Mouse (Mus musculus) midbrain, embryonic 15.5 days (tissue): ENCODE data around the gene Dnal4. TPM values are rescaled to one million over a fixed set of nuclear protein-coding genes. Genes with fewer than 3 reads are reported as not detected.

Experiments used
- ATAC-seq: fragments of 200-750 bp; cut with Nextera tagmentation; replicated peaks from 2 replicates; pipeline ENCODE4 v1.8.0; 2017; ENCODE audit warnings: moderate TSS enrichment
- H3K27ac ChIP-seq: fragments of 300-500 bp; sonication (generic); 2 replicates; pipeline ENCODE4 v1.5.1; 2015; ENCODE audit warnings: mild to moderate bottlenecking, inconsistent platforms
- H3K27me3 ChIP-seq: fragments of 300-500 bp; sonication (generic); replicated peaks from 2 replicates; pipeline ENCODE4 v1.6.1; 2015; ENCODE audit warnings: inconsistent platforms
- H3K36me3 ChIP-seq: fragments of 300-500 bp; sonication (generic); replicated peaks from 2 replicates; pipeline ENCODE4 v1.6.1; 2015; ENCODE audit warnings: inconsistent platforms
- H3K4me1 ChIP-seq: fragments of 300-500 bp; sonication (generic); 2 replicates; pipeline ENCODE4 v1.6.1; 2015; ENCODE audit warnings: inconsistent platforms
- H3K4me2 ChIP-seq: fragments of 300-500 bp; sonication (generic); 2 replicates; pipeline ENCODE4 v1.6.1; 2015; ENCODE audit warnings: inconsistent platforms, mild to moderate bottlenecking, moderate library complexity
- H3K4me3 ChIP-seq: fragments of 300-500 bp; sonication (generic); 2 replicates; pipeline ENCODE4 v1.5.1; 2015; ENCODE audit warnings: mild to moderate bottlenecking, inconsistent platforms
- H3K9ac ChIP-seq: fragments of 300-500 bp; sonication (generic); 2 replicates; pipeline ENCODE4 v1.6.1; 2015; ENCODE audit warnings: mild to moderate bottlenecking, inconsistent platforms
- H3K9me3 ChIP-seq: fragments of 300-500 bp; sonication (generic); 2 replicates; pipeline ENCODE4 v1.6.1; 2016; ENCODE audit warnings: inconsistent platforms
- WGBS: fragments of 180-500 bp; shearing (Covaris S2); methylation state at CpG from one replicate; pipeline ENCODE4 v1.1.7; 2015; ENCODE audit warnings: mixed read lengths; 5-methylcytosine and 5-hydroxymethylcytosine counted together
- polyA plus RNA-seq: library from polyadenylated mRNA; unstranded; fragments of >200 nt; fragmentation: Nextera tagmentation; extraction: Ambion mirVana; gene quantifications from 2 replicates; pipeline ENCODE4 v1.2.1, GENCODE M21; 2015

Dnal4 gene
- polyA plus RNA-seq, 1 experiment from 2014 or later: 80.6 TPM

- Histone ChIP-seq H3K27ac (no peak overlapping the region), H3K4me1 (peaks cover 19% of the 10 kb centered on the region), H3K36me3 (peaks cover 3% of the 10 kb centered on the region; the same call in 1 of the 2 replicates), H3K27me3 (no peaks in the 10 kb centered on the region), H3K4me2 (no peak overlapping the region), H3K9me3 (no peaks in the 10 kb centered on the region), H3K4me3 (no peak overlapping the region), H3K9ac (no peak overlapping the region)
- ATAC-seq: no peak
- 52% methylated on average over 6 of the region's 6 CpGs for WGBS
These were observed 9.3 kb downstream of the Dnal4 start for GRCm38 (mm10) chr15:79768302-79768701.

GRCm38 (mm10) chr15:79767327-79767961 lies 10.2 kb downstream of the Dnal4 start:
- Histone ChIP-seq H3K9ac (no peak overlapping the region), H3K36me3 (peaks cover 12% of the 10 kb centered on the region), H3K9me3 (no peaks in the 10 kb centered on the region), H3K4me3 (no peak overlapping the region), H3K4me1 (peaks cover 11% of the 10 kb centered on the region), H3K27ac (no peak overlapping the region), H3K4me2 (no peak overlapping the region), H3K27me3 (no peaks in the 10 kb centered on the region)
- 91% methylated on average over 16 of the region's 16 CpGs for WGBS
- no peak for ATAC-seq

GRCm38 (mm10) chr15:79766586-79767071 lies 11.0 kb downstream of the Dnal4 start:
- Histone ChIP-seq H3K27me3 (no peaks in the 10 kb centered on the region), H3K4me3 (no peak overlapping the region), H3K4me1 (peaks cover 8% of the 10 kb centered on the region), H3K9me3 (no peaks in the 10 kb centered on the region), H3K4me2 (no peak overlapping the region), H3K9ac (no peak overlapping the region), H3K27ac (no peak overlapping the region), H3K36me3 (peaks cover 13% of the 10 kb centered on the region)
- ATAC-seq: no peak
- 84% methylated on average over 10 of the region's 10 CpGs for WGBS

- Histone ChIP-seq H3K4me1 (peaks cover 3% of the 10 kb centered on the region), H3K9ac (no peak overlapping the region), H3K27me3 (no peaks in the 10 kb centered on the region), H3K27ac (no peak overlapping the region), H3K9me3 (no peaks in the 10 kb centered on the region), H3K4me2 (no peak overlapping the region), H3K4me3 (no peak overlapping the region), H3K36me3 (peaks cover 13% of the 10 kb centered on the region)
- ATAC-seq: no peak
- 77% methylated on average over 9 of the region's 10 CpGs for WGBS
These were observed 11.5 kb downstream of the Dnal4 start for GRCm38 (mm10) chr15:79766168-79766567.

GRCm38 (mm10) chr15:79765361-79765760 lies 12.3 kb downstream of the Dnal4 start:
- WGBS: 79% methylated on average over 2 of the region's 2 CpGs
- Histone ChIP-seq H3K4me2 (no peak overlapping the region), H3K36me3 (peaks cover 13% of the 10 kb centered on the region), H3K4me1 (no peaks in the 10 kb centered on the region; the same call in 1 of the 2 replicates), H3K9me3 (no peaks in the 10 kb centered on the region), H3K9ac (no peak overlapping the region), H3K27ac (no peak overlapping the region), H3K27me3 (no peaks in the 10 kb centered on the region), H3K4me3 (no peak overlapping the region)
- no peak for ATAC-seq

- H3K4me3 ChIP-seq: no peak overlapping the region
- H3K4me1 ChIP-seq: no peaks in the 10 kb centered on the region; the same call in 1 of the 2 replicates
- WGBS: 89% methylated on average over 11 of the region's 11 CpGs
- H3K27me3 ChIP-seq: no peaks in the 10 kb centered on the region
- ATAC-seq: no peak
- H3K27ac ChIP-seq: no peak overlapping the region
- H3K9ac ChIP-seq: no peak overlapping the region
- peaks cover 13% of the 10 kb centered on the region for H3K36me3 ChIP-seq
- no peak overlapping the region for H3K4me2 ChIP-seq
- no peaks in the 10 kb centered on the region for H3K9me3 ChIP-seq
These were observed 12.9 kb downstream of the Dnal4 start for GRCm38 (mm10) chr15:79764539-79765267.

GRCm38 (mm10) chr15:79763601-79764246 lies 13.9 kb downstream of the Dnal4 start:
- no peaks in the 10 kb centered on the region; the same call in 1 of the 2 replicates for H3K4me1 ChIP-seq
- 89% methylated on average over 7 of the region's 7 CpGs for WGBS
- no peaks in the 10 kb centered on the region for H3K27me3 ChIP-seq
- H3K36me3 ChIP-seq: peaks cover 13% of the 10 kb centered on the region
- H3K4me3 ChIP-seq: no peak overlapping the region
- ATAC-seq: no peak
- H3K9me3 ChIP-seq: no peaks in the 10 kb centered on the region
- no peak overlapping the region for H3K4me2 ChIP-seq
- H3K9ac ChIP-seq: no peak overlapping the region
- H3K27ac ChIP-seq: no peak overlapping the region

GRCm38 (mm10) chr15:79763001-79763400 lies 14.6 kb downstream of the Dnal4 start:
- no peak overlapping the region for H3K4me2 ChIP-seq
- no peaks in the 10 kb centered on the region for H3K27me3 ChIP-seq
- 92% methylated on average over 9 of the region's 9 CpGs for WGBS
- H3K36me3 ChIP-seq: peaks cover 13% of the 10 kb centered on the region
- H3K27ac ChIP-seq: no peak overlapping the region
- no peak overlapping the region for H3K9ac ChIP-seq
- no peaks in the 10 kb centered on the region; the same call in 1 of the 2 replicates for H3K4me1 ChIP-seq
- H3K4me3 ChIP-seq: no peak overlapping the region
- no peaks in the 10 kb centered on the region for H3K9me3 ChIP-seq
- ATAC-seq: no peak

- Histone ChIP-seq H3K4me3 (no peak overlapping the region), H3K27me3 (no peaks in the 10 kb centered on the region), H3K27ac (no peak overlapping the region), H3K36me3 (peaks cover 13% of the 10 kb centered on the region), H3K4me2 (no peak overlapping the region), H3K9ac (no peak overlapping the region), H3K9me3 (no peaks in the 10 kb centered on the region), H3K4me1 (peaks cover 3% of the 10 kb centered on the region; the same call in 1 of the 2 replicates)
- 89% methylated on average over 6 of the region's 6 CpGs for WGBS
- ATAC-seq: no peak
These were observed 16.7 kb downstream of the Dnal4 start for GRCm38 (mm10) chr15:79760956-79761355.

GRCm38 (mm10) chr15:79757118-79757517 lies 20.5 kb downstream of the Dnal4 start:
- peaks cover 3% of the 10 kb centered on the region; the same call in 1 of the 2 replicates for H3K4me1 ChIP-seq
- no peak overlapping the region for H3K27ac ChIP-seq
- ATAC-seq: no peak
- H3K9me3 ChIP-seq: no peaks in the 10 kb centered on the region
- H3K4me3 ChIP-seq: no peak overlapping the region
- no peaks in the 10 kb centered on the region for H3K36me3 ChIP-seq
- H3K27me3 ChIP-seq: no peaks in the 10 kb centered on the region
- no peak overlapping the region for H3K4me2 ChIP-seq
- 90% methylated on average over 3 of the region's 3 CpGs for WGBS
- H3K9ac ChIP-seq: no peak overlapping the region

GRCm38 (mm10) chr15:79755977-79756625 lies 21.5 kb downstream of the Dnal4 start:
- no peaks in the 10 kb centered on the region for H3K36me3 ChIP-seq
- H3K9ac ChIP-seq: no peak overlapping the region
- ATAC-seq: no peak
- no peaks in the 10 kb centered on the region for H3K27me3 ChIP-seq
- no peaks in the 10 kb centered on the region for H3K9me3 ChIP-seq
- WGBS: 62% methylated on average over 8 of the region's 8 CpGs
- no peak overlapping the region for H3K4me3 ChIP-seq
- no peak overlapping the region for H3K27ac ChIP-seq
- H3K4me1 ChIP-seq: peaks cover 3% of the 10 kb centered on the region; the same call in 1 of the 2 replicates
- no peak overlapping the region for H3K4me2 ChIP-seq

- Histone ChIP-seq H3K4me2 (no peak overlapping the region), H3K9ac (no peak overlapping the region), H3K36me3 (no peaks in the 10 kb centered on the region), H3K4me3 (no peak overlapping the region), H3K4me1 (peaks cover 3% of the 10 kb centered on the region; the same call in 1 of the 2 replicates), H3K27me3 (no peaks in the 10 kb centered on the region), H3K27ac (no peak overlapping the region), H3K9me3 (no peaks in the 10 kb centered on the region)
- ATAC-seq: no peak
- 89% methylated on average over 4 of the region's 4 CpGs for WGBS
These were observed 22.5 kb downstream of the Dnal4 start for GRCm38 (mm10) chr15:79755176-79755575.
